Mouse (Mus musculus) gastrocnemius, adult 8-10 months (tissue): Measurements from ENCODE around the gene Ppp1r15a. TPM values are rescaled to one million over a fixed set of nuclear protein-coding genes. Genes with fewer than 3 reads are reported as not detected.
"Not testable (repeated sequence)": the region's sequence is repeated elsewhere in the genome, so short reads cannot be mapped to it uniquely, and the experiment has no call there.

Source experiments
- DNase-seq, 2 experiments: peaks; one replicate each; pipeline ENCODE4 v3.0.0; 2022; ENCODE audit warnings: low spot score in 2 of 2
- total RNA-seq, 4 experiments: library from RNA; stranded (reverse); gene quantifications; 2 replicates each; pipeline ENCODE4 v1.2.4; 2022

Ppp1r15a gene
- total RNA-seq, 4 experiments from 2014 or later, result 19.6 to 34.3 (median 29.4) TPM

DNA sequence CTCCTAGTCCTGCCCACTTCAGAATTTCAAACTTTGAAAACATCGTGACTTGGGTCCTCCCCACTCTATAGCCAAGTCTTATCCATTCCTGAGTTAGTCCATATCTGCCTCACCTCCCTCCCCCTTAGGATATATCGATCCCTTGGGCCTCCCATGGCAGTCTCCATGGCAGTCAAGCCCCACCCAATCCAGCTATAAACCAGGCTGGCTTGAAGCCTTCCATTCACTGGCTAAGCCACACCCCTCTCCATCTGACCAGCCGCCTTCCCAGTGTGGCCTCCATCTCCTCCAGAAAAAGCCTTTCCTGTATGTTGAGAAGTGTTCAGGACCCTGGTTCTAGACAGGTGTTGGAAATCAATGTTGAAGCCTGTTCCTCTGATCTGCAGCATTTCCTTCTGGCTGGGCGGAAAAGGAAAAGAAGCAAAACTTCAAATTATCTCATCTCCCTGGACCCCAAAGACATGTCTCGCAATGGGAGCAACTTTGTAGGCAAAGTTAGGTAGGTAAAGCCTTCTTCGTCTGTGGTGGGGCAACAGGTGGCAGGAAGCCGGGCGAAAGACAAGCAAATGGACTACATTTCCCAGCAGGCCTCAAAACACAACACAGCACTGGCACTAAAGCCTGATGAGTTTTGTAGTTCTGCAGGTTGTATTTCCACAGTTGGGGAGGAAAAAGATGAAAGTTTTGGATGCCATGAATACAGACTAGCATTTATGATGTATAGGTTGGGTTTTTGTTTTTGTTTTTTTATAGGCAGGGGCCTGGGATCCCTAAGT lies 6.5 kb downstream of the Ppp1r15a start:
- DNase-seq, result no peak

GRCm38 (mm10) chr7:45518618-45519017 lies 7.5 kb downstream of the Ppp1r15a start:
- DNase-seq, result no peak

DNA sequence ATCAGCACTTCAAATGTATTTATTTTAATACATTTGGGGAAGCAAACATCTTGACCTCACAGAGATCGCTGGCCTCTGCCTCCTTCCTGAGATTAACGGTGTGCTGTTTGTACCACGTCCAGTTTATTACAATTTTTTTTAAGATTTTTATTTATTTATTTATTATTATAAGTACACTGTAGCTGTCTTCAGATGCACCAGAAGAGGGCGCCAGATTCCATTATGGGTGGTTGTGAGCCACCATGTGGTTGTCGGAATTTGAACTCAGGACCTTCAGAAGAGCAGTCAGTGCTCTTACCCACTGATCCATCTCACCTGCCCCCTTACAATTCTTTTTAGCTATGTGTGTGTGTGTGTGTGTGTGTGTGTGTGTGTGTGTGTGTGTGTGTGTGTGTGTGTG lies 9.2 kb downstream of the Ppp1r15a start:
- not testable (repeated sequence) for DNase-seq

GRCm38 (mm10) chr7:45515436-45515835 lies 10.6 kb downstream of the Ppp1r15a start:
- no peak for DNase-seq

- no peak for DNase-seq
Measured at GRCm38 (mm10) chr7:45514411-45514810, 11.7 kb downstream of the Ppp1r15a start.

GRCm38 (mm10) chr7:45509912-45510787 lies 15.9 kb downstream of the Ppp1r15a start, which contains the start of gene Nucb1:
TSS of gene Nucb1 (minus strand) at chr7:45510406.
- peak; percentile 89 to 90 for DNase-seq

DNA sequence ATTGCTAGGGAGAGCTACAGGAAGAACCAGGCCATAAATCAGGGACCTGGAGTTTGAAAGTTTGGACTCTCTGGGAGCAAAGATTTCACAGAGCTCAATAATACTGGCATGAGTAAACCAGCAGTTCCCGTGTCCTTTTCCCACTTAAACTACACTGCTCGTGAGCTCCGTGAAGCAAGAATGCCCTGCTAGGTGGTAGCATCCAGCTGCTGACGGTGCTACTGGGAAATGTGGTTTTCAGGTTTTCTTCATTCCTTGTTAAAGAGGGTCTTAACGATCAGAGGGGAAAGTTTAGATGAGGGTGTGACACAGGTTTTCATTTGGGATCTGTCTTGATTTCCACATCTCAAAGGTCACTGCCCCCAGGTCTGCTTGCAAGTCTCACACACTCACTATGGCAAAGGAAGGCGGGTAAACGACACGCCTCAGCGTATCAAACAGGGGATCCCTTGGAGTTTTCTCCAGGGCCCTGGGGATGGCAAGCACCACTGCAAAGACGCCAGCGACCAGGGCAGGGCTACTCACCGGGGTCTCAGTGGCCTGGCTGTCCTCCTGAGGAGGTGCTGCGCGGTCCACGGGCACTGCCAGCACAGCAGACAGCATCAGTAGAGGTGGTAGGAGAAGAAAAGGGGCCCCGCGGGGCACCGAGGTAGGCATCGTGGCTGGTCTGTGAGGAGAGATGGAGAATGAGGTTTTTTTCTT lies 16.7 kb downstream of the Ppp1r15a start:
- DNase-seq, result no peak

DNA sequence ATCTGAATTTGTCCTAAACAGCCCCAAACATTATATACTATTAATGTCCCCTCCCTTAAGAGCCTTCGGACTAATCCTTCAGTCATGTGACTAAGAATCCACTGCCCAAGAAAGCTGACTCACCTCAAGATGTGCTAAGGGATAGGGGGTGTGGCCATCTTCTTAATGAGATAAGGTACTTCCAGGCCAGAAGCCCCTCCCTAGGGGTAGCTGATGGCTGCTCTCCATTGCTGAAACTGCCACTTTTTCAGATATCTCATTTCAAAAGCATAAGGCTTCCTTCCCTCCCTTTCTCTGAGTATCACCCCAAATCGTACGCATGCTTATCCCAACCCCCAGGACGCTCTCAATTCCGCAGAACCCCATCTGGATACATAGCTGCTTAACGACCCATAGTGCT lies 17.5 kb downstream of the Ppp1r15a start:
- DNase-seq, result no peak

- no peak for DNase-seq
Measured at GRCm38 (mm10) chr7:45507583-45507982, 18.5 kb downstream of the Ppp1r15a start.

DNA sequence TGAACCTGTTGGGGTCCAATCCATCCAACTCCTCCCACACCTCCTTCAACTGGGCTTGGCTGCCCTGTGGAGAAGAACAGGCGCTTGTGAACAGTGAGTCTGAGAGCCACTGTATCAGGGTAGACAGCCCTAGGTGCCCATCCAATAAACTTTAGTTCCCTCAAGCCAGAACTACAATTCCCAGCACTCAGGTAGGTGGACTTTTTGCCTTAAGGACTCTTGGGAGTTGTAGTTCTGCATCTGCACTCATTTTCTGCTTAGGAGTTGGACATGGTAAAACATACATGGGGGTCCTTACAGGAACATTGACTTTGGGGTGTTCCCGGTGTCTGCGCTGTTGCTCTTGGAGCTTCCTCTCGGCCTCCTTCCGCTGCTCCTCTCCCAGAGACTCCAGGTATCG lies 27.6 kb downstream of the Ppp1r15a start:
- DNase-seq, result no peak

DNA sequence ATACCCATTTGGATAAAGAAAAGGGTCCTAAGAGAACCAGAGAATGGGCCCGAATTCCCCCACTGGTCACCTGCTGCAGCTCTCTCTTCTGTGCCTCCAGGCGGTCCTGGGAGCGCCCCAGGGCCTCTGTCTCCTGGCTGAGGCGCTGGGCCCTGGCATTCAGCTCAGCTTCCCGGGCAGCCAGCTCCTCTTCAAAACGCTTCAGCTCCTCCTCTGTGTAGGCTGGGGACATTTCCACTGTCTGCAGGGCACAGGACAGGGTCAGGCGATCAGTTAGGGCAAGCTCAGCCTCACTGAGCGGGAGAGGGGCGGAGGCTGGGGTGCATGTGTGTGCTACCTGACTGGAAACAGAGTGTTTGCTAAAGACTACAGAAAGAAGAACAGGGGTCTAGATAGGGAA lies 31.5 kb downstream of the Ppp1r15a start:
- DNase-seq, result no peak

- DNase-seq, result peak; percentile 44 to 63
Measured at GRCm38 (mm10) chr7:45492951-45493350, 33.1 kb downstream of the Ppp1r15a start.

- DNase-seq, result no peak
Measured at GRCm38 (mm10) chr7:45492225-45492844, 33.7 kb downstream of the Ppp1r15a start.

DNA sequence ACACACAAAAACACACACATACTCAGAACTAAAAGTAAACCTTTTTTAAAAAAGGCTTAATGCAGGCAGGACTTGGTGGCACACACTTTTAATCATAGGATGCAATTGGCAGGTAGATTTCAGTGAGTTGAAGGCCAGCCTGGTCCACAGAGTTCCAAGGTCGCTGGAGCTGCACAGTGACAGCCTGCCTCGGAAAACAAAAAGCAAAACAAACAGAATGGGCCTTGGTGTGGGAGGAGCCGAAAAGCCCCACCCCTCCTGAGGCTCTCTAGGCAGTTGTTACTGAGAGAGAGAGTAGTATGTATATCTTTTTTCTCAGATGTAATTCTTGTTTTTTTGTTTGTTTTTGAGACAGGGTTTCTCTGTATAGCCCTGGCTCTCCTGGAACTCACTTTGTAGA lies 34.8 kb downstream of the Ppp1r15a start:
- DNase-seq, result no peak

DNA sequence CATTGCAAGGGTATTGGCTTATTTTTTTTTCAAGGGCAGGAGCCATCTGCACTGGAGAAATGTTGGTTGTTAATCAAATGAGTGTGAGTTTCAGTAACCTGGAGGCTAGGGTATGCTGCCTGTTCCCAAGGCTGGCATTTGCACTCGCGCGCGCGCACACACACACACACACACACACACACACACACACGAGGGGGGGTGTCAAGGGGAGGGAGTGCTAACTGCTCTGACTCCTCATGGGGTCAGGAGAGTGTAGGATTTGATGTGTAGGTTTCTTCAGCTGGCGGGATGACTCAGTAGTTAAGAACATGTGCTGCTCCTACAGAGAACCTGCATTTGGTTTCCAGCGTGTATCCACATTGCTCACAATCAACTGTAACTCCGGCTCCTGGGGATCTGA lies 35.2 kb downstream of the Ppp1r15a start:
- DNase-seq, result no peak

DNA sequence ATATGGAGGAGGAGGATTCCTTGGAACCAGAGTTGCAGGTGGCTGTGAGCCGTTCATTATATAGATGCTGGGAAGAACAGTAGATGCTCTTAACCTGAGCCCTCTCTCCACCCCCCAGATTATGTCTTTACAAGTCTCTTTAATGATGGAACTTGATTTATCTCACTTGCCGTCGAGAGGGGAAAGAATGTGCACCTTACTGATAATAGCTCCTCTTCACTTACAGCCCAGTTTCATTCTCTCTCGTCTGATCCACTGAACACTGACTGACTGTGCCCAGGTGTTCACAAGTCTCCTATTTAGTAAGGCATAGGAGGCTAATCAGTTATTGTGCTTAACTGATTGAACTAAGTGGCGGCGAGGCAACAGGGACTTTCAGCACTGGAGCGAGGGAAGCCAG lies 36.5 kb downstream of the Ppp1r15a start:
- no peak for DNase-seq

DNA sequence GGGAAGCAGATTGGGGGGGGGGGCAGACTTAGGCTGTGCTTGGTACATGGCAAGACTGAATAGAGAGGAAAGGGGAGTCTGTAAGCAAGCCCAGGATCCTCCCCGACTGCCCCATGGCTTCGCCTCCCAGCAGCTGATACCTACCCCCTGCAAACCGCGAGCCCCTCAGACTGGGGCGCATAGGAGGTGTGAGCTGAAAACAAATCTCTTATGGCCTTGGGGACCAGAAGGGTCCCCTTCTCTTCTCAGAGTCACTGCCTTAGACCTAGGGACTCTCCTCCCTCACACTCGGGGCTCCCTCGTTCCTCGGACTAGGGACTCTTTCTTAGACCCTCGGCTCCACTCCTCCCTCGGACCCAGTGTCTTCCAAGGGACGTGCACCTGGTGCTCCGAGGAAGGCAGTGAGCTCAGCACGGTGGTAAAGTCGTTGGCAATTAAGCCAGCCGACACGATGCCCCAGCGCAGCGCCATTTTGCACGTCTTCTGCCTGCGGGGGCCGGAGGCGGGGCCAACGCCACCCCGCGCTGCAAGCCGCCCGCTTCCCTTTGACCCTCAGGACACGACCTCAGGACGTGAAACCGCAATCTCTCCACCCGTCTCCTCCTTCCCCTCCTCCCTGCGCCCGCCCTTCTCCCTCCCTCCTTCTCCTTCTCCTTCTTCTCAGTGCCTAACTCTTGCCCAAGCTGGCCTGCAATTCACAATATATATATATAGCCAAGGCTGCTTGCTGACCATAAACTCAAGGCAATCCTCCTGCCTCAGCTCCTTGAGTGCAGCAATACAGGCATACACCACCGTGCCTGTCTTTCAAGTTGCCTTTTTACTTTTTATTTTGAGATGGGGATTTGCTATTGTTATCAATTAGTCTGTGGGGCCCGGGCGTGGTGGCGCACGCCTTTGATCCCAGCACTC lies 37.5 kb downstream of the Ppp1r15a start, which contains the start of gene Dhdh:
Gene Dhdh, minus strand, starts transcription at position 513 of the 912 bp plus-strand sequence.
- peak; percentile 68 to 79 for DNase-seq

DNA sequence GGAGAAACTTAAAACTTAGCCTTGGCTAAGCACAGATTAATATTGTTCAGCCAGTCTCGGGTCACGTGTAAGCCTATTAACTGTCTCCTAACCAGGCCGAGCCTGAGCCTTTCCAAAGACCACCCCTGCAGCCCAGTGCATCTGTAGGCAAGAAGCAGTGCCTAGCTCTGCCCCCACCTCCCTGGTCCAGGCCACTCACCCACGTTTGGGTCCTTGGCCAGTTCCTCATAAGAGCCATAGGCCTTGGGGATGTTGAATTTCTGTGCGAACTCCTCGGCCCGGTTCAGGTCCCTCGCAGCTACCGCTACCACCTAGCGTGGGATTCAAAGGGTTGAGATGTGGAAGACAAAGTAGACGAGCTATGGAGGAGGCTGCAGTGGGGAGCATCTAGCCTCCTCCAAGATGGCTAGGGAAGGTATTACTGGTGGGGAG lies 38.2 kb downstream of the Ppp1r15a start:
- no peak for DNase-seq

DNA sequence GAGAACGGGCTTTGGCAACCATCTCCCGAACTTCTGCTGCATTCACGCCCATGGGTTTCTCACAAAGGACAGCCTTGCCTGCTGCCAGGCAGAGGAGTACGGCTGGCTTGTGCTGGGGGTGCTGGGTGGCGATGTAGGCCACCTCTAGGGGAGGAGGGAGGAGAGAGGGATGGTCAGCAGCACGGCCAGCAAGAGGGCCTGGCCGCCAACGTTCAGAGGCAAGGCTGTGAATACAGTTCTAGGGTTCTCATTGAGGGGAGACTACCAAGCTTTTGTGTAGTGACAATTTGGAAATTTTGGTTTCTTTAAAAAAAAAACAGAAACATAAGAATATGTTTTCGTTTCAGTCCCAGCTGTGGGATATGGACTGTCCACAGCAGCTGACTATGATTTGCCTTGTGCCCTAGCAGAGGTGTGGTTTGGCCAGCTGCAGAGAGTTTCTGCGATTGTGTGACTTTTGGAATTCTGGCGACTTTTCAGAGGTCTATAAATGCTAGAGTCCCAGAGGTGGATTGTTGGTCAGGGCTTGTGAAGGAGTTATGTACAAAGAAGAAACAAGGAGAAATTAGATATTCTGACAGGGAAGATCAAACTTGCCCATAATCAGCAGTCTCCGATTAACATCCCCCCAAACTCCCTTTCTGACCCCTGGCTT lies 39.2 kb downstream of the Ppp1r15a start, which contains the start of gene Gm45808:
Gene Gm45808, minus strand, starts transcription at position 51 of the 655 bp plus-strand sequence.
- no peak for DNase-seq
